Mouse (Mus musculus) hindbrain, embryonic 16.5 days (tissue): ENCODE results near the gene Serinc5. TPM values are rescaled to one million over a fixed set of nuclear protein-coding genes. Genes with fewer than 3 reads are reported as not detected.
A peak's percentile ranks its signal among the peaks of the same experiment; 100 is the strongest.

Experiments
- ATAC-seq: fragments of 200-750 bp; cut with Nextera tagmentation; 2 replicates; pipeline ENCODE4 v1.8.0; 2017; ENCODE audit warnings: moderate TSS enrichment, moderate library complexity
- H3K27ac ChIP-seq: fragments of 300-500 bp; sonication (generic); 2 replicates; pipeline ENCODE4 v1.5.1; 2014; ENCODE audit warnings: low read depth, mild to moderate bottlenecking, control low read depth, low read length, moderate library complexity
- H3K27me3 ChIP-seq: fragments of 300-500 bp; sonication (generic); replicated peaks from 2 replicates; pipeline ENCODE4 v1.6.1; 2014; ENCODE audit warnings: low read length; ENCODE audit not compliant: control insufficient read depth, insufficient read depth
- H3K36me3 ChIP-seq: fragments of 300-500 bp; sonication (generic); 2 replicates; pipeline ENCODE4 v1.6.1; 2014; ENCODE audit warnings: mild to moderate bottlenecking, low read length, moderate library complexity, mixed read lengths; ENCODE audit not compliant: control insufficient read depth, insufficient read depth
- H3K4me1 ChIP-seq: fragments of 300-500 bp; sonication (generic); 2 replicates; pipeline ENCODE4 v1.6.1; 2014; ENCODE audit warnings: low read depth, low read length; ENCODE audit not compliant: control insufficient read depth, insufficient read depth
- H3K4me2 ChIP-seq: fragments of 300-500 bp; sonication (generic); 2 replicates; pipeline ENCODE4 v1.6.1; 2014; ENCODE audit warnings: mild to moderate bottlenecking, low read length, control low read depth, moderate library complexity
- H3K4me3 ChIP-seq: fragments of 300-500 bp; sonication (generic); 2 replicates; pipeline ENCODE4 v1.5.1; 2014; ENCODE audit warnings: mild to moderate bottlenecking, low read length, control low read depth, moderate library complexity
- H3K9ac ChIP-seq: fragments of 300-500 bp; sonication (generic); 2 replicates; pipeline ENCODE4 v1.6.1; 2014; ENCODE audit warnings: low read depth, mild to moderate bottlenecking, control low read depth, low read length, moderate library complexity
- H3K9me3 ChIP-seq: fragments of 300-500 bp; sonication (generic); 2 replicates; pipeline ENCODE4 v1.6.1; 2014; ENCODE audit warnings: mild to moderate bottlenecking, low read length, moderate library complexity; ENCODE audit not compliant: control insufficient read depth
- WGBS: fragments of 180-500 bp; shearing (Covaris S2); extraction: QIAGEN DNeasy Blood & Tissue Kit; methylation state at CpG from one replicate; pipeline ENCODE4 v1.1.7; 2014; 5-methylcytosine and 5-hydroxymethylcytosine counted together
- polyA plus RNA-seq: library from polyadenylated mRNA; unstranded; fragments of >200 nt; fragmentation: Nextera tagmentation; extraction: Ambion mirVana; gene quantifications from 2 replicates; pipeline ENCODE4 v1.2.1, GENCODE M21; 2015

The Serinc5 gene
- polyA plus RNA-seq, 1 experiment from 2014 or later: 14.7 TPM

DNA sequence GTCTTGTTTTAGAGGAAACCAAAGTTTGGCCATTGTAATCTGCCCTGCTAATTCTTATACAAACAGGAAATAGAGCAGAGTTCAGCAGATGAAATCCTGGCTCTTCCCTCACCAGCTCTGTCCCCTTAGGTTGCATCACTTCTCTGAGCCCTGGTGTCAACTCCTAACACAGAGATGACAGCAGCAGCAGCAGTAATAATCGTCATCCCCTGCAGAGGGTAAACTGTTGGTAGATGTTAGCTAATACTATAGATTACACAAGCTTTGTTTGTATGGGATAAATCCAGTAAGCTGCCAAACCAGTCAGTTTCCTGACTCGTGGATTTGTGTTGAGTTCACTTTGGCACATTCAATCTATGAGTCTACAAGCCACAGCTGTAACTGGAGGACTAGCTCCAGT lies 40.1 kb downstream of the Serinc5 start:
- Histone ChIP-seq H3K27ac (no peak overlapping the region), H3K9ac (no peak overlapping the region), H3K27me3 (no peaks in the 10 kb centered on the region), H3K4me1 (no peaks in the 10 kb centered on the region; the same call in 1 of the 2 replicates), H3K9me3 (no peaks in the 10 kb centered on the region), H3K4me2 (no peak overlapping the region), H3K4me3 (no peak overlapping the region), H3K36me3 (no peaks in the 10 kb centered on the region)
- whole genome bisulfite sequencing: 76% methylated on average over 2 of the region's 2 CpGs
- no peak for ATAC-seq

DNA sequence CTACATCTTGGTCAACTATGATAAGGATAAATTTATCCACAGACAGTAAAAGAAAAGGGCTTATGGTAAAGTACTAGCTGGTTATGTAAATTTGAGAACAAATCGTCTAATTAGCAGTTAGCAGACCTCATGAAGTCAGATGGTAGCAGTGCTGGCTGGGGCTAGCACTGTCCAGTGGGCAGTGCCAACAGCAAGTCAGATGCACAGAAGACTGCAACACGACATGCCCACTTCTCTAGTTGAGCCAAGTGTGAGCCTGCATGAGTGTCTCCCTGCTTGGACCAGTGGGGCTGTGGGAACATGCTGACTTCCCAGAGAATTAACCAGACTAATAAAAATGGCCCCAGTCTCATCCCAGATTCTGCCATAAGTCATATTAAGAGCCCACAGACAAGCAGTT lies 41.6 kb downstream of the Serinc5 start:
- H3K27me3 ChIP-seq: no peaks in the 10 kb centered on the region
- H3K36me3 ChIP-seq: no peaks in the 10 kb centered on the region
- ATAC-seq: no peak
- H3K27ac ChIP-seq: no peak overlapping the region
- no peak overlapping the region for H3K4me2 ChIP-seq
- no peaks in the 10 kb centered on the region for H3K9me3 ChIP-seq
- no peaks in the 10 kb centered on the region; the same call in none of the 2 replicates for H3K4me1 ChIP-seq
- H3K4me3 ChIP-seq: no peak overlapping the region
- no peak overlapping the region for H3K9ac ChIP-seq
- WGBS: 77% methylated on average over 2 of the region's 2 CpGs

DNA sequence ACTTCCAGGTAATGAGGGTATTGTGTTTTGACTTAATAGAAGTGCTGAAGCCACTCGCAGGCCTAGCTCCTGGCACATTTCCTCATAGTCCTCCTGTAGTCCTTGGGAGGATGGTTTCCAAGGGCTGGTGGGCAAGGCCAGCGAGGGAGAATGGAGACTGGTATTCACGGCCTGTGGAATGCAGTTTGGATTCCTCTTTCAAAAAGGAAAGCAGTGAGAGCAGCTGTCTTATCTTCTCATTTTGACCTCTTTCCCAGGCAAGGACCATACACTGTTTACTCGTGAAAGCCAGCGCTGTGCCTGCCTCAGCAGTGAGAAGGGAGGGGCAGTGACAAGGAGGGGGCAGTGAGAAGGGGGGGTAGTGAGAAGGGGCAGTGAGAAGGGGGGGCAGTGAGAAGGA lies 42.4 kb downstream of the Serinc5 start:
- no peak overlapping the region for H3K27ac ChIP-seq
- 32% methylated on average over 5 of the region's 5 CpGs for WGBS
- H3K4me1 ChIP-seq: no peaks in the 10 kb centered on the region; the same call in none of the 2 replicates
- no peak overlapping the region for H3K9ac ChIP-seq
- H3K4me2 ChIP-seq: no peak overlapping the region
- no peaks in the 10 kb centered on the region for H3K9me3 ChIP-seq
- no peaks in the 10 kb centered on the region for H3K27me3 ChIP-seq
- H3K36me3 ChIP-seq: no peaks in the 10 kb centered on the region
- no peak overlapping the region for H3K4me3 ChIP-seq
- ATAC-seq: no peak

DNA sequence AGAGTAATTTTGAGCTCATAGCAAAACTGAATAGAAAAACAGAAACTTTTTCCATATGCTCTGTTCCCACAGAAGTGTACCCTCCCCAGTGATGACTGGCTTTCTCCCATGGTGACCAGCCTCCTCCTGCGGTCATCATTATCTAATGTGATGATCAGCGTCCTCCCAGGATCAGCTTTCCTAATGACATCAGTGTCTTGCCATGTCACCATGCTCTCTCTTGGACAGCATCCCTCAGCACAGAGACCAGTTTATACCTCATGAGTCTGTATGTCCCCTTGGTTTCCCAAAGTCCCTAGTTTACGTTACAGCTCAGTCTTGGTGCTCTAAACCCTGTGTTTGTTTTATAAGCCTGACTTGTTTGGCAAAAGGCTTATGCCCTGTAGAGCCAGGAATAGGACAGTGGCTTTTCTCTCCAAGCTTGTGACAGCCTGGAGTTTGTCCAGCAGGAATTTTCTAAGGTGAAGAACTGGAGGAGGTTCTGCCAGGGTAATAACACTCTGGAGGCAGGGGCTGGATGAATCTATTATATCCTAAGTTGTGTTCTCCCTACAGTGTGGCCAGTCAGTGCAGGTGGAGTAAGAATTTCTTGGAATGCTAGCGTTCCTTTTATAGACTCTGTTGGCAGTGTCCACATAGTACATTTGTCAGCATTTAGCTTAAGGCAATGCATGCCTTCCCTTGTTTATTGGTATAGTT lies 46.1 kb downstream of the Serinc5 start:
- Histone ChIP-seq H3K27ac (no peak overlapping the region), H3K4me1 (no peaks in the 10 kb centered on the region; the same call in none of the 2 replicates), H3K4me3 (no peak overlapping the region), H3K9me3 (no peaks in the 10 kb centered on the region), H3K4me2 (no peak overlapping the region), H3K9ac (no peak overlapping the region), H3K36me3 (peaks cover 5% of the 10 kb centered on the region), H3K27me3 (no peaks in the 10 kb centered on the region)
- ATAC-seq: no peak
- WGBS: 81% methylated on average over 4 of the region's 4 CpGs

DNA sequence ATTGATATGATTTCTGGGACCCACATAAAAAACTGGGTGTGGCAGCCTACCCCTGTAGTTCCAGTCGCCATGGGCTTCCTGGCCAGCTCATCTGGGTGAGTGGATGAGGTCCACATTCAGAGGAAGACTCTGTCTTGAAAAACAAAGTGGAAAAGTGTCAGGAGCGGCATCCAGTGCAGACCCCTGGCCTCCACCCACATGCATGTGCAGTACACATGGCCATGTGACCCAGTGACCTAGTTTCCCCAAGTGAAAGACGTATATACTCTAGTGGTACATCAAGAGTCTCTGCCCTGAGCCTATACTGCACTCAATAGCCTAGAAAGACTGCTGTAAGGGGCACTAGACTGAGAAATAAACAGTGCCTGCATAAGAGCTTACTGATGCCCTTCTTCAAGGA lies 48.7 kb downstream of the Serinc5 start:
- H3K36me3 ChIP-seq: peaks cover 5% of the 10 kb centered on the region

DNA sequence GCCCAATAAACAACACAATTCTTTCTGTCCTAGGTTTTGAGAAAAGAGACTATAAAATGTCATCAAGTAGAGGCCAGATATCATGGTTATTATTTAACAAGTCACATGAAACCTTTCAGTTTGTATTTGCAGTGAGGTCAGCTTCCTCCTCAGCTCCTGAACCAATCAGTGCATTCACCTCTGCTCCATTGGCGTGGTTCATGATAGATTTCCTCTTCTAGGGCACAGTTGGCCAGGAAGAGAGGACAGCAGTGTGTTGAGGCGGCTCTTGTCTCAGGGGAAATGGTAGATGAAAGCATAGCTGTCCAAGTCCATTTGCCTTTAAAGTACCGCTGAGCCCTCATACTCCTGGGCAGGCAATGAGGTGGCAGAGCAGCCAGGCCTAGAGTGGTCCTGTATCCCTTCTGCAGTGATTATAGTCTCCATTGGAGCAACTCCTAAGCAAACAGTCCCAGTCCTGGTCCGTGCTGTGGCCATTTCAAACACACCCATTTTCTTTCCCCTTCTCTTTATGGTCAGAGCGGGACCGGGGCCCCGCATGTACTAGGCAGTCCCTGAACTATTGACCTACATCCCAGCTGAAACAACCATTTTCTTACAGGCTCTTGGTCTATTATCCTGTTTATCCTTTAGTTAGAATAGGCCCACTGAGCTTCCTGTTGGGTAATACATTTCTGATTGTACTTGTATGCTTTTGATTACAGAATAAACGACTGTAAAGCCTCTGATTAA lies 51.8 kb downstream of the Serinc5 start:
- H3K4me3 ChIP-seq: no peak overlapping the region
- H3K4me1 ChIP-seq: peaks cover 2% of the 10 kb centered on the region; the same call in 1 of the 2 replicates
- H3K27me3 ChIP-seq: no peaks in the 10 kb centered on the region
- 66% methylated on average over 8 of the region's 8 CpGs for WGBS
- H3K9ac ChIP-seq: no peak overlapping the region
- no peak overlapping the region for H3K4me2 ChIP-seq
- H3K27ac ChIP-seq: 0 out of 2 replicates have a peak overlapping the region, but pooled peaks have one; percentile 6
- no peak for ATAC-seq
- no peaks in the 10 kb centered on the region for H3K9me3 ChIP-seq
- H3K36me3 ChIP-seq: peaks cover 5% of the 10 kb centered on the region

More for the DNA sequence above, 48.7 kb downstream of the Serinc5 start:
- Histone ChIP-seq H3K27me3 (no peaks in the 10 kb centered on the region), H3K4me3 (no peak overlapping the region), H3K9me3 (no peaks in the 10 kb centered on the region), H3K4me2 (no peak overlapping the region), H3K9ac (no peak overlapping the region), H3K27ac (no peak overlapping the region), H3K4me1 (peaks cover 2% of the 10 kb centered on the region; the same call in 1 of the 2 replicates)
- 88% methylated on average over 3 of the region's 3 CpGs for WGBS
- ATAC-seq: no peak

DNA sequence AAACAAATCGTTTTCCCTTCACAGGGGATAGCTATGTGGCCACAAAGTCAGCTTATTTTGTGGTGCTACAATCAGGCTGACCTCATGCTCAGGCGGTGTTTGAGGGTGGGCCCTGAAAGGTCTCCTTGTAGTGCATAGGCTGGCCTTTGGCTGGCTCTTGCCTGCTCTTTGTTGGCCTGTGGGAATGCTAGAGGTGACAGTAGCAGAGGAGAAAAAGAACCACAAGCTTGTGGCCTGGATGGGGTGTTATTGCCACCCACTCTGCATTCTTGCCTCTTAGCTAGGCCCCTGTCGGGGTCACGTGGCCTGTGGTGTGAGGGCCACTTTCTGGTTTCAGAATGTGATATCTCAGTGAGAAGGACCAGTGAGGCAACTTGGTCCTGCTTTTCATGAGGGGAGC lies 54.1 kb downstream of the Serinc5 start:
- Histone ChIP-seq H3K9ac (no peak overlapping the region), H3K27ac (no peak overlapping the region), H3K36me3 (peaks cover 5% of the 10 kb centered on the region), H3K27me3 (no peaks in the 10 kb centered on the region), H3K9me3 (no peaks in the 10 kb centered on the region), H3K4me3 (no peak overlapping the region), H3K4me1 (peaks cover 2% of the 10 kb centered on the region; the same call in 1 of the 2 replicates), H3K4me2 (no peak overlapping the region)
- WGBS: 78% methylated on average over 4 of the region's 4 CpGs
- no peak for ATAC-seq

DNA sequence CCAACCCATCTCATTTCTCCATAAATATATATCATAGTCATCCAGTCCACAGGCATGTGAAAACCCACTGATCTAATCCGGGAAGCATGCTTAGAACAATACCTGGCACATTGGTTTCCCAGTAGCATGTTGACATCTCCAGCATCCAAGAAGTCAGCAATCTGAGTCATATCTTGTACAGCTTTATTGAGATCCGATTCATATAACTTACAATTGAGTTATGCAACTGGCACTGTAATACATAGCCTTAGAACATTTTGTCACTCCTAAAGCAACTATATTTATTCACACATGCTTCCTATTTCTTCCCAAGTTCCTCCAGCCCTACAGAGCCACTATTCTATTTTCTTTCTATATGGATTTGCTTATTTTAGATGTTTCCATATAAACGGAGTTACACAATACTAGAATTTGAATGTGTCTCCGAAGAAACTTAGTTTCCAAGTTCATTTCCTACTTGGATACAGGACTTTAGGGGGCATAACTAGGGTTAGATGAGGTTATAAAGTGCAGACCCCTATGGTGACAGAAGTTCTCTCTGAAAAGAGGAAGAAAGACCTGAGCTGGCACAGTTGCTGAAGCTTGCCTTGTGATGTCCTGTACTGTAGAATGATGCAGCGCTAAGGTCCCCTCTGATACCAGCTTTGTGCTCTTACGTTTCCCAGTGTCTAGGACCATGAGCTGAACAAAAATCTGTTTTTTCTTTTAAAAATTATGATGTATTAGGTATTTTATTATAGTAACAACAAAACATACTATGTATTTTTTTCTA lies 57.5 kb downstream of the Serinc5 start:
- ATAC-seq: no peak
- Histone ChIP-seq H3K9ac (no peak overlapping the region), H3K27ac (no peak overlapping the region), H3K36me3 (no peaks in the 10 kb centered on the region), H3K9me3 (no peaks in the 10 kb centered on the region), H3K4me3 (no peak overlapping the region), H3K27me3 (no peaks in the 10 kb centered on the region), H3K4me2 (no peak overlapping the region), H3K4me1 (no peaks in the 10 kb centered on the region)
- 90% methylated on average over 6 of the region's 6 CpGs for WGBS

DNA sequence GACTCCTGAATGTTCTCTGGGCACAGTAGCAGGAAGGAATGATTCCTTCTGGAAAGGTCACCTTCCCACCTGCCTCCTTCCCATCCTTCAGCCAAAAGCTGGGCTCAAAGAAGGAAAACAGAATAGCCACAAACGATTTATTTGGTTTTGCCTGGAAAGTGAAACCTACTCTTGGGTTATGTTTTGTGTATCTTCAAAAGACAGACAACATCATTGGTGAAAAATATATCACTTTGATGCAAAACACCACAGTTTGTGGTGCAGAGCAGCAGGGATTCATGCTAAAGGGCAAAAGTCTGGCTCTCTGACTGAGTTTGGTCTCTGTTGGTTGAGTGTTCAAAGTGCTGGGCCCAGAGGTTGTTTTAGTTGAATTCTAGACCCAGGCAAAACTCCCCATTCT lies 60.8 kb downstream of the Serinc5 start:
- peaks cover 4% of the 10 kb centered on the region for H3K4me1 ChIP-seq
- WGBS: 86% methylated on average over 1 of the region's 1 CpGs
- H3K9ac ChIP-seq: no peak overlapping the region
- no peaks in the 10 kb centered on the region for H3K27me3 ChIP-seq
- H3K4me2 ChIP-seq: no peak overlapping the region
- no peak overlapping the region for H3K4me3 ChIP-seq
- H3K36me3 ChIP-seq: no peaks in the 10 kb centered on the region
- ATAC-seq: no peak
- H3K9me3 ChIP-seq: no peaks in the 10 kb centered on the region
- H3K27ac ChIP-seq: no peak overlapping the region
